Mouse (Mus musculus): ENCODE measurements around the gene Rtkn. TPM values are rescaled to one million over a fixed set of nuclear protein-coding genes. Genes with fewer than 3 reads are reported as not detected.

Rtkn gene
- polyA plus RNA-seq, 1 experiment from 2014 or later, result 19.3 TPM

GRCm38 (mm10) chr6:83117616-83118015 is 17.6 kb upstream of the Rtkn start:
- Histone ChIP-seq H3K9me3 (replicated peaks) (no peaks in the 10 kb centered on the region), H3K4me2 (no peak overlapping the region), H3K4me3 (no peak overlapping the region), H3K4me1 (replicated peaks) (peaks cover 42% of the 10 kb centered on the region), H3K27ac (no peak overlapping the region), H3K9ac (no peak overlapping the region), H3K36me3 (peaks cover 12% of the 10 kb centered on the region; the same call in 1 of the 2 replicates), H3K27me3 (no peaks in the 10 kb centered on the region)
- 87% methylated on average over 13 of the region's 13 CpGs for WGBS
- no peak for ATAC-seq (replicated peaks; ENCODE audit: insufficient number of reproducible peaks, insufficient read depth, low FRiP score, low read depth)

DNA sequence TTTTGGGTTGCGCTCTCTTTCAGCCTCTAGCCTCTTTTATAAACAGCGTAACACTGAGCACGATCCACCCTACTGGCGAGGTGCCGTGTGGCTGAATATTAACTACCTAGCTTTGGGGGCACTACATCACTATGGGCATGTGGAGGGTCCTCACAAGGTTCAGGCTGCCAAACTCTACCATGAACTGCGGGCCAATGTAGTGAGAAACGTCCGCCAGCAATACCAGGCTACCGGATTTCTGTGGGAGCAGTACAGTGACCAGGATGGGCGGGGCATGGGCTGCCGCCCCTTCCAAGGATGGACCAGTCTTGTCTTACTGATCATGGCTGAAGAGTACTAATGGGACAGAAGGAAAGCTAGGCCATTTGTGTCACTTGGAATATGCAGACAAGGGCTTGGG is 16.9 kb upstream of the Rtkn start:
- 86% methylated on average over 11 of the region's 11 CpGs for WGBS
- Histone ChIP-seq H3K27ac (no peak overlapping the region), H3K4me2 (no peak overlapping the region), H3K36me3 (peaks cover 12% of the 10 kb centered on the region; the same call in 1 of the 2 replicates), H3K9me3 (replicated peaks) (no peaks in the 10 kb centered on the region), H3K4me3 (no peak overlapping the region), H3K27me3 (no peaks in the 10 kb centered on the region), H3K4me1 (replicated peaks) (peaks cover 49% of the 10 kb centered on the region), H3K9ac (no peak overlapping the region)
- no peak for ATAC-seq (replicated peaks; ENCODE audit: insufficient number of reproducible peaks, insufficient read depth, low FRiP score, low read depth)

DNA sequence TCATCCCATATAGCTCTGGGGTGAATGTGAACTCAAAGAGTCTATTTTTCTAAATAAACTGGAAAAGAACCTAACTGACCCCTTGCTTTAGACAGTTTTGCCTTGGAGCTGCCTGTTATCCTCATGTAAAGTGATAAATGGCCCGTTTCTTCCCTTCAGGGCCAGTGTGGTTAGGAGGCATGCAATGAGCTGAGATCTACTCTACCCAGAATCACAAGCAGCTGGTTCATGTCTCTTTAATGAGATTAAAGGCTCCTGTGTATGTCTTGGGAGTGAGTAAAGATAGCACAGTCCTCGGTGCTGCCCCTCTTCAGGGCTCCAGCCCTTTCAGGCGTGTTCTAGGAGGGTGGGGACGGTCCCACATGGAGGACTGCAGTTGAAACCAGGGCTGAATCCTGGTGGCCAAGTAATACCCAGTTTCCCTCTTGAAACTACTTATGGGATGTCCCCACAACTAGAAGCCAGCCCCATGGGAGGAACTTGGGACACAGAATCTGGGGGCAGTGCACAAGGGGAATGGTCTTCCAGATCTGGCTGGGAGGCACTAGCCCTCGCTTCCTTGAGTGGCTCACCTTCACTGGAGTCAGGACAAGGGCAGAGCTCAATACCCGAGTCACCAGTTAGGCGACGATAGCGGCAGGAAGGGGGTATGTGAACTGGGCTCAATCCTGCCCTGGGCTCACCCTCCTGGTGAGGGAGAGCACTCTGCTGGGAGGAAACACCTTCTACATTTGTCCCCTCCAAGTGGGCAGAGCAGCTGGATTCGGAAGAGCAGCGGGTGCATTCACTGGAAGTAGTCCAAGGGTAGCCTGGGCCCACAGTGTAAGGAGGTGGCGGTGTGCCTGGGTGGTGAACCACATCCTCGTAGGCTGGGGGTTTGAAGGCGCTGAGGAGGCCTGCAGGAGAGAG is 16.2 kb upstream of the Rtkn start:
- Histone ChIP-seq H3K9me3 (replicated peaks) (no peaks in the 10 kb centered on the region), H3K27me3 (no peaks in the 10 kb centered on the region), H3K4me2 (no peak overlapping the region), H3K27ac (peak overlapping the region; percentile 31; the same call in 1 of the 2 replicates), H3K9ac (no peak overlapping the region), H3K36me3 (peaks cover 16% of the 10 kb centered on the region; the same call in 1 of the 2 replicates), H3K4me1 (replicated peaks) (peaks cover 53% of the 10 kb centered on the region), H3K4me3 (no peak overlapping the region)
- no peak for ATAC-seq (replicated peaks; ENCODE audit: insufficient number of reproducible peaks, insufficient read depth, low FRiP score, low read depth)
- WGBS, result 74% methylated on average over 14 of the region's 14 CpGs

GRCm38 (mm10) chr6:83119734-83120051 is 15.6 kb upstream of the Rtkn start:
- H3K9me3 ChIP-seq (replicated peaks), result no peaks in the 10 kb centered on the region
- H3K36me3 ChIP-seq, result peaks cover 16% of the 10 kb centered on the region; the same call in 1 of the 2 replicates
- peak overlapping the region; percentile 31; the same call in 1 of the 2 replicates for H3K27ac ChIP-seq
- no peak for ATAC-seq (replicated peaks; ENCODE audit: insufficient number of reproducible peaks, insufficient read depth, low FRiP score, low read depth)
- H3K9ac ChIP-seq, result no peak overlapping the region
- 75% methylated on average over 7 of the region's 7 CpGs for WGBS
- H3K27me3 ChIP-seq, result no peaks in the 10 kb centered on the region
- 0 out of 2 replicates have a peak overlapping the region, but pooled peaks have one; percentile 77 for H3K4me3 ChIP-seq
- peaks cover 54% of the 10 kb centered on the region for H3K4me1 ChIP-seq (replicated peaks)
- peak overlapping the region; percentile 95; the same call in 1 of the 2 replicates for H3K4me2 ChIP-seq

GRCm38 (mm10) chr6:83120930-83121862 is 14.1 kb upstream of the Rtkn start, which contains the start of gene Wbp1:
TSS of gene Wbp1 (minus strand) at chr6:83121559.
- Histone ChIP-seq H3K9me3 (replicated peaks) (no peaks in the 10 kb centered on the region), H3K36me3 (peaks cover 16% of the 10 kb centered on the region; the same call in 1 of the 2 replicates), H3K4me2 (peak within 1 kb of the TSS; percentile 95), H3K27me3 (no peaks in the 10 kb centered on the region), H3K27ac (peak within 1 kb of the TSS; percentile 92), H3K4me1 (replicated peaks) (peaks cover 49% of the 10 kb centered on the region), H3K9ac (peak within 1 kb of the TSS; percentile 82), H3K4me3 (peak within 1 kb of the TSS; percentile 77)
- peak; percentile 96 for ATAC-seq (replicated peaks; ENCODE audit: insufficient number of reproducible peaks, insufficient read depth, low FRiP score, low read depth)
- under 1% methylated on average over 38 of the region's 38 CpGs for WGBS

DNA sequence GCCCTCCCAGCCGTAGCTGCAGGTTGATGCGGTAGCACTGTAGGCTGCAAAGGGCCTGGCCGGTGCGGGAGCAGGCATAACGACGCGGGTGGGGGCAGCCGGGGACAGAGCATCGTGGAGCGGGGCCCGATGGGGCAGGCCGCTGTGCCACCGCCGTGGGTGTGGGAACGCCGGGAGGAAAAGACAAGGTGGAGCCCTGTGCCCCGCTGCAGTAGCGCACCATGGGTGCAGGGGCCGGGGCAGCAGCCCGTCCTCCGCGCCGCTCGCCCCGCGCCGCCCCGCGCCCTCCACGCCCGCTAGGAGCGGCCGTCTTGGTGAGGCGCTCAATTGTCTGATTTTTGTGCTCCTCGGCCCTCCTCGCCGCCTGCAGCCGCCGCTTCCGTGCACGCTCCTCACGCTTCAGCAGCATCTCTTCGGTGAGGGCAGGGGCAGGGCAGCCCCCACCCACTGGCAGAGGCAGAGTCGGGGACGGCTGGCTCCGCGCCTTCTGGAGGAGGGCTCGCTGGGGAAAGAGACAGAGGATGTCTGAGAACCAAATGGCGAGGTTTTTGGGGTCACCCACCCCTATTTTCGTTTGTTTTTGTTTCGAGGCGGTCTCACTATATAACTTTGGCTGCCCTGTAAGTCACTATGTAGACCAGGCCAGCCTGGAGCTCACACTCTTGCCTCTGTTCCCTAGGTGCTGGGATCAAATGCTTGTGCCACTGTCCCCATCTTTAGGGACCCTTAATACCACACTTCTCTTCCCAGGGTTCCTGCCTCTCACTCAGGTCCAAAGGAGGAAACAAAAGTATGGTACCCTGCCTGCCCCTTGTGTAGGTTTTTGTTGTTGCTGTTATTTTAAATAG is 13.2 kb upstream of the Rtkn start:
- Histone ChIP-seq H3K9ac (peak overlapping the region; percentile 80), H3K4me3 (peak overlapping the region; percentile 77), H3K27me3 (no peaks in the 10 kb centered on the region), H3K4me1 (replicated peaks) (peaks cover 43% of the 10 kb centered on the region), H3K27ac (peak overlapping the region; percentile 92), H3K36me3 (peaks cover 16% of the 10 kb centered on the region; the same call in 1 of the 2 replicates), H3K4me2 (peak overlapping the region; percentile 95), H3K9me3 (replicated peaks) (no peaks in the 10 kb centered on the region)
- peak; percentile 42 for ATAC-seq (replicated peaks; ENCODE audit: insufficient number of reproducible peaks, insufficient read depth, low FRiP score, low read depth)
- WGBS, result 2% methylated on average over 52 of the region's 52 CpGs

- H3K4me2 ChIP-seq, result peak overlapping the region; percentile 95; the same call in 1 of the 2 replicates
- no peak overlapping the region for H3K27ac ChIP-seq
- no peaks in the 10 kb centered on the region for H3K9me3 ChIP-seq (replicated peaks)
- no peak overlapping the region for H3K9ac ChIP-seq
- H3K4me3 ChIP-seq, result peak overlapping the region; percentile 77; the same call in 1 of the 2 replicates
- H3K4me1 ChIP-seq (replicated peaks), result peaks cover 43% of the 10 kb centered on the region
- ATAC-seq (replicated peaks; ENCODE audit: insufficient number of reproducible peaks, insufficient read depth, low FRiP score, low read depth), result no peak
- H3K27me3 ChIP-seq, result no peaks in the 10 kb centered on the region
- H3K36me3 ChIP-seq, result peaks cover 8% of the 10 kb centered on the region; the same call in 1 of the 2 replicates
- WGBS, result 87% methylated on average over 5 of the region's 5 CpGs
These were observed 12.3 kb upstream of the Rtkn start for GRCm38 (mm10) chr6:83122961-83123360.

GRCm38 (mm10) chr6:83124851-83125312 is 10.4 kb upstream of the Rtkn start:
- ATAC-seq (replicated peaks; ENCODE audit: insufficient number of reproducible peaks, insufficient read depth, low FRiP score, low read depth), result no peak

DNA sequence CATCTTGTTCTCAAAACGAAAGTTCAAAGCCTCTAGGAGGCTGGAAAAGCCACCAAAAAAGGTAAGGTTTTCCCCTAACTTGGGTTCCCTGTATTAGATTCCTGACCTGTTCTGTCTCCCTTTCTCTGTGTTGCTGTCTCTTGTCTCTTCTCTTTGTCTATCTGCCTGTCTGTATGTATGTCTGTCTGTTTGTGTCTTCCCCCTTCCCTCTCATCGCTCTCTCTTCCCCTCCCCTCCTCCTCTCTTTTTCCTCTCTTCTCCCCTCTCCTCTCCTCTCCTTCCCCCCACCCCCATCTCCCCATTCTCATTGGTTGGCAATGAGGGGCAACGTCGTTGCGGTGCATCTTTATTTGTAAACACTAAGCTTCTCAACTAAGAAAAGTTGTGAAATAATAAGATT is 9.9 kb upstream of the Rtkn start, which contains the start of gene Ino80b:
TSS of gene Ino80b (minus strand) at position 101 of the 400 bp plus-strand sequence.
- Histone ChIP-seq H3K9me3 (replicated peaks) (no peaks in the 10 kb centered on the region), H3K9ac (peak within 1 kb of the TSS; percentile 77), H3K36me3 (peaks cover 4% of the 10 kb centered on the region; the same call in 1 of the 2 replicates), H3K27ac (peak within 1 kb of the TSS; percentile 68), H3K27me3 (no peaks in the 10 kb centered on the region), H3K4me3 (peak within 1 kb of the TSS; percentile 72), H3K4me2 (peak within 1 kb of the TSS; percentile 93), H3K4me1 (replicated peaks) (peaks cover 31% of the 10 kb centered on the region)
- WGBS, result 25% methylated on average over 5 of the region's 5 CpGs
- no peak for ATAC-seq (replicated peaks; ENCODE audit: insufficient number of reproducible peaks, insufficient read depth, low FRiP score, low read depth)

More at GRCm38 (mm10) chr6:83124851-83125312, 10.4 kb upstream of the Rtkn start:
- Histone ChIP-seq H3K4me1 (replicated peaks) (peaks cover 35% of the 10 kb centered on the region), H3K9me3 (replicated peaks) (no peaks in the 10 kb centered on the region), H3K27me3 (no peaks in the 10 kb centered on the region), H3K36me3 (peaks cover 4% of the 10 kb centered on the region; the same call in 1 of the 2 replicates), H3K27ac (peak overlapping the region; percentile 68), H3K4me2 (peak overlapping the region; percentile 93), H3K9ac (peak overlapping the region; percentile 77), H3K4me3 (peak overlapping the region; percentile 72)
- WGBS, result under 1% methylated on average over 30 of the region's 30 CpGs

GRCm38 (mm10) chr6:83127419-83127818 is 7.8 kb upstream of the Rtkn start:
- Histone ChIP-seq H3K4me2 (no peak overlapping the region), H3K27ac (no peak overlapping the region), H3K27me3 (no peaks in the 10 kb centered on the region), H3K4me3 (no peak overlapping the region), H3K36me3 (peaks cover 4% of the 10 kb centered on the region; the same call in 1 of the 2 replicates), H3K9me3 (replicated peaks) (no peaks in the 10 kb centered on the region), H3K4me1 (replicated peaks) (peaks cover 22% of the 10 kb centered on the region), H3K9ac (no peak overlapping the region)
- ATAC-seq (replicated peaks; ENCODE audit: insufficient number of reproducible peaks, insufficient read depth, low FRiP score, low read depth), result no peak
- 91% methylated on average over 5 of the region's 5 CpGs for WGBS
